Mouse (Mus musculus): ENCODE measurements at regions not wholly inside any gene's neighbourhood (a gene's known extent, or its start where the extent isn't known, plus 50 kb on each side); places are given as distances from the start of the nearest gene placed in this dataset.

DNA sequence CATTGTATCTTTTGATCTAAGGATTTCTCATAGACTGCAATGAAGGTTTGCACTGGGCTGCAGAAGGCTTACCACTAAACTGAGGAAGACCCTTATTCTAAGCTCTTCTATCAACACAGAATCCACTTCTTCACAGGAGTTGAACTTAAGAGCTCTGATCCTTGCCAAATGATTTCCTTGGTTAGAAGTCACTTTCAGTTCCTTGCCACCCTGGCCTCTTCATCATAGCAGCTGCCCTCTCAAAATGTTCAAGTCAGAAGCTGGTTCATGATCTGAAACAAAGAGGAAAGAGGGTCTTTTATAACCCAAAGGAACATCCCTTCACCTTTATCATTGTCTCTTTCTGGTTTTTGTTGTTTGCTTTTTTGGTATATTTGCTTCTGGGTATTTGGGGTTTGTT is 131.6 kb downstream of the Basp1 start:
- Histone ChIP-seq H3K4me1 (no peaks in the 10 kb centered on the region), H3K9ac (no peak overlapping the region), H3K27me3 (replicated peaks) (no peaks in the 10 kb centered on the region), H3K4me2 (no peak overlapping the region), H3K4me3 (no peak overlapping the region), H3K9me3 (replicated peaks) (no peaks in the 10 kb centered on the region), H3K36me3 (no peaks in the 10 kb centered on the region), H3K27ac (no peak overlapping the region)
- ATAC-seq: no peak

GRCm38 (mm10) chr15:25278317-25279156 is 135.0 kb downstream of the Basp1 start:
- whole genome bisulfite sequencing (ENCODE audit: insufficient replicate concordance): 75% methylated on average over 6 of the region's 6 CpGs

DNA sequence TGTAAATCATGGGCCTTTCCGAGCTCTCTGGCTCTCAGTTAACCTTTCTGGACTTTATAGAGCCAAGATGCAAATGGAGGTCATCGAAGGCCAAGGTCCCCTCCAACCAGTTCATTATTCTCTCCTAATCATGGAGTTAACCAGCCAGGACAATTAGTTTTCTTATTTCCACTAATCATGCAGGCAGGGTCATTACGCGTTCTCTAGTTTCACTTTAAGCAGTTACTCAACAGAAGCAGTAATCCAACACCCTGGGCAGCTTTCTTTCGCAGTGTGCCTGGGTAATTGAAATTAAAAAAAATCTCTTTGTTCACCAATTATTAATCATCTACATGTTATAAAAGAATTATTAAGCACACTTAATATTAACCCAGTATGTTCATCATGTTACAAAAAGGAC is 137.3 kb downstream of the Basp1 start:
- Histone ChIP-seq H3K4me2 (no peak overlapping the region), H3K9me3 (replicated peaks) (no peaks in the 10 kb centered on the region), H3K4me1 (no peaks in the 10 kb centered on the region), H3K9ac (no peak overlapping the region), H3K27ac (no peak overlapping the region), H3K4me3 (no peak overlapping the region), H3K36me3 (no peaks in the 10 kb centered on the region), H3K27me3 (replicated peaks) (no peaks in the 10 kb centered on the region)
- ATAC-seq: no peak
- WGBS (ENCODE audit: insufficient replicate concordance): 79% methylated on average over 5 of the region's 5 CpGs

More at GRCm38 (mm10) chr15:25278317-25279156, 135.0 kb downstream of the Basp1 start:
- H3K4me1 ChIP-seq: no peaks in the 10 kb centered on the region
- no peak for ATAC-seq
- H3K9ac ChIP-seq: no peak overlapping the region
- H3K27ac ChIP-seq: no peak overlapping the region
- H3K9me3 ChIP-seq (replicated peaks): no peaks in the 10 kb centered on the region
- H3K27me3 ChIP-seq (replicated peaks): no peaks in the 10 kb centered on the region
- H3K36me3 ChIP-seq: no peaks in the 10 kb centered on the region
- no peak overlapping the region for H3K4me3 ChIP-seq
- H3K4me2 ChIP-seq: no peak overlapping the region

DNA sequence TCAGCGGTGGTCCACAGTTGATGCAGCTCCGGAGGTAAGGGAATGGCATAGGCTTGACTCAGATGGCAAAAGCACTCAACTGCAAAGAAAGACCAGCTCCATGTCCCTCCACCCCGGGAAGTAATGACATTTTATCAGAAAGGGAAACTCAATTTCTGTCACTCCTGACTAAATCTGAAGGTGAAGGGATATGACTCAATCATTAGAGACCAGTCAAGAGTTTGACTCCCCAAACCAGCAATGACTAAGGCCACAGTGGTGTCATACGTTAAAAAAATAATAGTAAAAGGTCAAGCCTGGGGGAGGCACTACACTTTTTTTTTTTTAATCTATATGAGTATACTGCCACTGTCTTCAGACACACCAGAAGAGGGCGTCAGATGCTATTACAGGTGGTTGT is 141.7 kb downstream of the Basp1 start:
- 70% methylated on average over 5 of the region's 5 CpGs for WGBS (ENCODE audit: insufficient replicate concordance)
- no peak for ATAC-seq

GRCm38 (mm10) chr15:25270349-25270748 is 143.2 kb downstream of the Basp1 start:
- Histone ChIP-seq H3K27ac (no peak overlapping the region), H3K4me2 (no peak overlapping the region), H3K36me3 (no peaks in the 10 kb centered on the region), H3K4me1 (peaks cover 3% of the 10 kb centered on the region; the same call in 1 of the 2 replicates), H3K9ac (no peak overlapping the region), H3K27me3 (replicated peaks) (no peaks in the 10 kb centered on the region), H3K9me3 (replicated peaks) (no peaks in the 10 kb centered on the region), H3K4me3 (no peak overlapping the region)
- WGBS (ENCODE audit: insufficient replicate concordance): 69% methylated on average over 10 of the region's 10 CpGs
- no peak for ATAC-seq

More for the DNA sequence above, 141.7 kb downstream of the Basp1 start:
- Histone ChIP-seq H3K36me3 (no peaks in the 10 kb centered on the region), H3K9me3 (replicated peaks) (no peaks in the 10 kb centered on the region), H3K4me2 (no peak overlapping the region), H3K4me3 (no peak overlapping the region), H3K27ac (no peak overlapping the region), H3K9ac (no peak overlapping the region), H3K27me3 (replicated peaks) (no peaks in the 10 kb centered on the region), H3K4me1 (peaks cover 3% of the 10 kb centered on the region; the same call in 1 of the 2 replicates)

- Histone ChIP-seq H3K36me3 (no peaks in the 10 kb centered on the region), H3K27ac (peak overlapping the region; percentile 20; the same call in 1 of the 2 replicates), H3K4me1 (peaks cover 3% of the 10 kb centered on the region; the same call in 1 of the 2 replicates), H3K4me3 (no peak overlapping the region), H3K9me3 (replicated peaks) (no peaks in the 10 kb centered on the region), H3K9ac (no peak overlapping the region), H3K4me2 (peak overlapping the region; percentile 40), H3K27me3 (replicated peaks) (no peaks in the 10 kb centered on the region)
- no peak for ATAC-seq
- 15% methylated on average over 11 of the region's 12 CpGs for WGBS (ENCODE audit: insufficient replicate concordance)
Measured at GRCm38 (mm10) chr15:25269345-25269996, 144.1 kb downstream of the Basp1 start.

DNA sequence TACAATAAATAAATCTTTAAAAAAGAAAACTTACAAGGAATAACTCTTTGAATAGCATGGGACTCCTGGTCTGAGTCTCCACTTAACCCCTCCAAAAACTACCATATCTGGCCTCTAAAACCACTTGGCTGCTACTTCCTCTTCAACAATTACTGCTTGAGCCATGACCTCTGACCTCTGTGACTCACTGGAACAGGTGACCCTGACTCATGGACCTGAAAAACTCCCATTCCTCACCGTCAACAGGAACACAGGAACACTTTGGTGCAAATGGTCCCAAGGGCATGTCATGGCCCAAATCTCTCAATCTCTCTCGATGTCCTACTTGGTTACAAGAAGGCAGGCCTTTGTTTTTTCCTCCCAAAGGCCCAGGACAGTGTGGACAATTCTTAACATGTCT is 145.1 kb downstream of the Basp1 start:
- no peak overlapping the region for H3K4me3 ChIP-seq

DNA sequence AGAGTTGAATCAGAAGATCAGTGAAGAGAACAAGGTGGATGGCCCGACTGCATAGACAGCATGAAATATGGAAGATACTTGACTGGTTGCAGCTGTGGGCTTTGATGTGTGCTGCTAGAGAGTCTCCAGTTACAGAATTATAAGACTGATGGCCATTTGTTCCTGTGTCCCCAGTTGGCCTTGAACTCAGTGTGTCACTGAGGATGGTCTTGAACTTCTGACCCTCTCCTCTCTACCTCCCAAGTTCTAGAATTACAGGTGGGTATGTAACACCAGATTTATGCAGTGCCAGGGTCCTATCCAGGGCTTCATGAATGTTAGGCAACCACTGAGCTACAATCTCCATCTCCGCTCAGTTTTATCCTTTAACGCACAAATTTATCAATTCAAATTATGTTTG is 146.1 kb downstream of the Basp1 start:
- Histone ChIP-seq H3K9ac (no peak overlapping the region), H3K9me3 (replicated peaks) (no peaks in the 10 kb centered on the region), H3K27ac (no peak overlapping the region), H3K4me1 (peaks cover 3% of the 10 kb centered on the region; the same call in 1 of the 2 replicates), H3K4me2 (no peak overlapping the region), H3K4me3 (no peak overlapping the region), H3K27me3 (replicated peaks) (no peaks in the 10 kb centered on the region), H3K36me3 (no peaks in the 10 kb centered on the region)
- 72% methylated on average over 3 of the region's 3 CpGs for WGBS (ENCODE audit: insufficient replicate concordance)
- no peak for ATAC-seq

More for the DNA sequence above, 145.1 kb downstream of the Basp1 start:
- no peaks in the 10 kb centered on the region for H3K27me3 ChIP-seq (replicated peaks)
- H3K9ac ChIP-seq: no peak overlapping the region
- 61% methylated on average over 2 of the region's 2 CpGs for WGBS (ENCODE audit: insufficient replicate concordance)
- H3K4me2 ChIP-seq: no peak overlapping the region
- H3K27ac ChIP-seq: no peak overlapping the region
- ATAC-seq: no peak
- peaks cover 3% of the 10 kb centered on the region; the same call in 1 of the 2 replicates for H3K4me1 ChIP-seq
- no peaks in the 10 kb centered on the region for H3K36me3 ChIP-seq
- H3K9me3 ChIP-seq (replicated peaks): no peaks in the 10 kb centered on the region

DNA sequence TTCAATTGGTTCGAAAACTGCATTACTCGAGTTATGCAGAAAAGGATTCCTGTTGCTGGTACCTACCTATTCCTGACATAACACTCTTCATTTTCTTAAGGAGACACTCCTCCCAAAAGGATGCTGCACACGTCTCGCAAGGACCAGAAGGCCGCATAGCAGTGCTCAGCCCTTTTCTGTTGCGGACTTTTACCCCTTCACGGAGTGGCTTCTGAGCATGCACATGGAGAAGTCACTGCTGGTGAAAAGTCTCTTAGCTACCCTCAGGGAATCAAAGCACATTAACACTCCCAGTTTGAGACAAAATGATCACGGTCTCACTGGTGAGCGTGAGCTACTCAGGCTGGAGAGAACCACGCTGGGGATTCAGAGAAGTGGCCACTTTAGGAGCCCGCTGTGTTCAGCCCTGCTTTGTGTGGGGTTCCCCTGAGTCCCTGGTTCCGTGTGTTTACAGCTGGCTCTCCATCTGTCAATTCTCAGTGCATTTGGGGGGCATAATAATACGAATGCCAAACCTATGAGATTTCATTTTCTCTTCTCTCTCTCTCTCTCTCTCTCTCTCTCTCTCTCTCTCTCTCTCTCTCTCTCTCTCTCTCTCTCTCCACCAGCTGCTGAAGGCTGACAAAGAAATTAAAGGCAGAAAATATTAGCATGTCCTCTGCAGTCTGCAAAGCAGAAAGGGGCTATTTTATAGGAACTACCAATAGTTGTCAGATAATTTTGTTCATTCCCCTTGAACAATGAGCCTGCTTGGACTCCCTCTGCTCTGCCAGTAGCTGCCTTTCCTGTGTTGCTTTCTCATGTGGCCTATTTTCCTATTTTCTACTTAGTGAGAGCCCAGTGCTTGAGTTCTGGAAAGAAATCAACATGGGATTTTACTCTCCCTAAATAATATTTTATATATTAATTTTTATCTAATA is 160.7 kb downstream of the Basp1 start:
- 70% methylated on average over 13 of the region's 13 CpGs for WGBS (ENCODE audit: insufficient replicate concordance)

DNA sequence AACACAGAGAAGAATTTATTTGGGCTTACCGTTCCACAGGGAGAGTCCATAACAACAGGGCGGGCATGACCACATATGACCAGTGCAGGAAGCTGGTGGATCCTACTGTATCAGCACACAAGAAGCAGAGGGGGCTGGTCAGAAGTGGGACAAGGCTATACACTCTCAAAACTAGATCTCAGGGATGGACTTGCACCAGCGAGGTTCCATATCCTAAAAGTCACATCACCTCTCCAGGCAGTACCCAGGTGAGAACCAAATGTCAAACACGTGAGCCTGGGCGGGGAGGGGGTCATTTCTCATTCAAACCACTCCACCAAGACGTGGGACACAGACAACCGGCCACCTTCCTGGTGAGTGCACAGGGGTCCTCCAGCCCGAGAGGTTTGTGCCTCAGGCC is 167.9 kb downstream of the Basp1 start:
- Histone ChIP-seq H3K4me2 (no peak overlapping the region), H3K4me3 (no peak overlapping the region), H3K9me3 (replicated peaks) (0 out of 2 replicates have a peak, but pooled peaks cover 2% of the 10 kb centered on the region), H3K27ac (no peak overlapping the region), H3K36me3 (no peaks in the 10 kb centered on the region), H3K9ac (no peak overlapping the region), H3K27me3 (replicated peaks) (no peaks in the 10 kb centered on the region), H3K4me1 (no peaks in the 10 kb centered on the region)
- ATAC-seq: no peak
- WGBS (ENCODE audit: insufficient replicate concordance): 69% methylated on average over 8 of the region's 8 CpGs

More for the DNA sequence above, 160.7 kb downstream of the Basp1 start:
- no peaks in the 10 kb centered on the region for H3K36me3 ChIP-seq
- H3K9ac ChIP-seq: no peak overlapping the region
- H3K4me3 ChIP-seq: no peak overlapping the region
- H3K4me1 ChIP-seq: no peaks in the 10 kb centered on the region
- no peaks in the 10 kb centered on the region for H3K27me3 ChIP-seq (replicated peaks)
- no peak overlapping the region for H3K27ac ChIP-seq
- no peaks in the 10 kb centered on the region for H3K9me3 ChIP-seq (replicated peaks)
- no peak overlapping the region for H3K4me2 ChIP-seq
- no peak for ATAC-seq

- 66% methylated on average over 18 of the region's 18 CpGs for WGBS (ENCODE audit: insufficient replicate concordance)
- Histone ChIP-seq H3K27me3 (replicated peaks) (no peaks in the 10 kb centered on the region), H3K9ac (no peak overlapping the region), H3K9me3 (replicated peaks) (no peaks in the 10 kb centered on the region), H3K4me1 (no peaks in the 10 kb centered on the region), H3K4me3 (no peak overlapping the region), H3K36me3 (no peaks in the 10 kb centered on the region), H3K4me2 (no peak overlapping the region), H3K27ac (no peak overlapping the region)
- ATAC-seq: no peak
Measured at GRCm38 (mm10) chr15:25237665-25238664, 175.6 kb downstream of the Basp1 start.
